Mouse (Mus musculus) embryonic facial prominence, embryonic 13.5 days (tissue): ENCODE data around the gene Abcf2. TPM values are rescaled to one million over a fixed set of nuclear protein-coding genes. Genes with fewer than 3 reads are reported as not detected.

Source experiments
- ATAC-seq: fragments of 200-750 bp; cut with Nextera tagmentation; 2 replicates; pipeline ENCODE4 v1.8.0; 2017; ENCODE audit warnings: low read depth; ENCODE audit not compliant: insufficient number of reproducible peaks, insufficient read depth, low FRiP score, low TSS enrichment
- H3K27ac ChIP-seq: fragments of 300-500 bp; sonication (generic); 2 replicates; pipeline ENCODE4 v1.5.1; 2015; ENCODE audit warnings: moderate library complexity, mild to moderate bottlenecking, inconsistent platforms
- H3K27me3 ChIP-seq: fragments of 300-500 bp; sonication (generic); 2 replicates; pipeline ENCODE4 v1.6.1; 2015; ENCODE audit warnings: mild to moderate bottlenecking, inconsistent platforms
- H3K36me3 ChIP-seq: fragments of 300-500 bp; sonication (generic); 2 replicates; pipeline ENCODE4 v1.6.1; 2015; ENCODE audit warnings: mild to moderate bottlenecking, inconsistent platforms
- H3K4me1 ChIP-seq: fragments of 300-500 bp; sonication (generic); 2 replicates; pipeline ENCODE4 v1.6.1; 2015; ENCODE audit warnings: inconsistent platforms
- H3K4me2 ChIP-seq: fragments of 300-500 bp; sonication (generic); 2 replicates; pipeline ENCODE4 v1.6.1; 2015; ENCODE audit warnings: moderate library complexity, mild to moderate bottlenecking, inconsistent platforms
- H3K4me3 ChIP-seq: fragments of 300-500 bp; sonication (generic); 2 replicates; pipeline ENCODE4 v1.5.1; 2015; ENCODE audit warnings: mild to moderate bottlenecking, inconsistent platforms
- H3K9ac ChIP-seq: fragments of 300-500 bp; sonication (generic); 2 replicates; pipeline ENCODE4 v1.6.1; 2015; ENCODE audit warnings: mild to moderate bottlenecking, inconsistent platforms
- H3K9me3 ChIP-seq: fragments of 300-500 bp; sonication (generic); 2 replicates; pipeline ENCODE4 v1.6.1; 2016; ENCODE audit warnings: inconsistent platforms
- WGBS: fragments of 180-500 bp; shearing (Covaris S2); methylation state at CpG from one replicate; pipeline ENCODE4 v1.1.7; 2015; ENCODE audit warnings: mixed read lengths; 5-methylcytosine and 5-hydroxymethylcytosine counted together
- polyA plus RNA-seq: library from polyadenylated mRNA; unstranded; fragments of >200 nt; fragmentation: Nextera tagmentation; extraction: Ambion mirVana; gene quantifications from 2 replicates; pipeline ENCODE4 v1.2.1, GENCODE M21; 2015

Gene Abcf2
- polyA plus RNA-seq, 1 experiment from 2014 or later: 115 TPM

- H3K4me3 ChIP-seq: no peak overlapping the region
- peaks cover 35% of the 10 kb centered on the region for H3K4me1 ChIP-seq
- WGBS: 77% methylated on average over 10 of the region's 10 CpGs
- H3K4me2 ChIP-seq: no peak overlapping the region
- H3K9me3 ChIP-seq: no peaks in the 10 kb centered on the region
- ATAC-seq: no peak
- H3K36me3 ChIP-seq: peaks cover 73% of the 10 kb centered on the region
- H3K27ac ChIP-seq: no peak overlapping the region
- no peak overlapping the region for H3K9ac ChIP-seq
- peaks cover 13% of the 10 kb centered on the region for H3K27me3 ChIP-seq
These were observed 16.0 kb upstream of the Abcf2 start for GRCm38 (mm10) chr5:24593230-24593629.

- Histone ChIP-seq H3K4me1 (peaks cover 36% of the 10 kb centered on the region), H3K9ac (0 out of 2 replicates have a peak overlapping the region, but pooled peaks have one; percentile 32), H3K27ac (no peak overlapping the region), H3K27me3 (peaks cover 13% of the 10 kb centered on the region), H3K9me3 (no peaks in the 10 kb centered on the region), H3K4me3 (no peak overlapping the region), H3K36me3 (peaks cover 75% of the 10 kb centered on the region), H3K4me2 (no peak overlapping the region)
- WGBS: 59% methylated on average over 21 of the region's 21 CpGs
- ATAC-seq: no peak
These were observed 15.3 kb upstream of the Abcf2 start for GRCm38 (mm10) chr5:24592471-24593160.

DNA sequence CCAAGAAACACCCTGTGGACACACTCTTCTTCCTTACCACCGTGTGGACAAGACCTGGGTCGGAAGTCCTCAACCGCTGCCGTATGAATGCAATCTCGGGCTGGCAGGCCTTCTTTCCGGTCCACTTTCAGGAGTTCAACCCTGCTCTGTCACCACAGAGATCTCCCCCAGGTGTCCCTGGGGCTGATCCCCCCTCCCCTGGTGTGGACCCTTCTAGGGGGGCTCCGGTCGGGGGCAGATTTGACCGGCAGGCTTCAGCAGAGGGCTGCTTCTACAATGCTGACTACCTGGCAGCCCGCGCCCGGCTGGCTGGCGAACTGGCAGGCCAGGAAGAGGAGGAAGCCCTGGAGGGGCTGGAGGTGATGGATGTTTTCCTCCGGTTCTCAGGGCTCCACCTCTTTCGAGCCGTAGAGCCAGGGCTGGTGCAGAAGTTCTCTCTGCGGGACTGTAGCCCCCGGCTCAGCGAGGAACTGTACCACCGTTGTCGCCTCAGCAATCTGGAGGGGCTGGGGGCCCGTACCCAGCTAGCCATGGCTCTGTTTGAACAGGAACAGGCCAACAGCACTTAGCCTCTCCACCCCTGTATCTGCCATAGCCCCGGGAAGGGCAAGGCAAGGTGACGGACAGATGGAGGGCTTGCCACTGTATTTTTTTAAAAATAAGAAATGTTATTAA, 14.7 kb upstream of the Abcf2 start:
- Histone ChIP-seq H3K4me3 (no peak overlapping the region), H3K4me1 (peaks cover 38% of the 10 kb centered on the region), H3K36me3 (peaks cover 75% of the 10 kb centered on the region), H3K9ac (peak overlapping the region; percentile 36; the same call in 1 of the 2 replicates), H3K27ac (no peak overlapping the region), H3K4me2 (no peak overlapping the region), H3K27me3 (peaks cover 13% of the 10 kb centered on the region), H3K9me3 (no peaks in the 10 kb centered on the region)
- WGBS: 57% methylated on average over 24 of the region's 24 CpGs
- ATAC-seq: no peak

- Histone ChIP-seq H3K4me2 (peak overlapping the region; percentile 14; the same call in 1 of the 2 replicates), H3K27ac (no peak overlapping the region; the same call in 1 of the 2 replicates), H3K36me3 (peaks cover 73% of the 10 kb centered on the region), H3K27me3 (peaks cover 13% of the 10 kb centered on the region), H3K9me3 (no peaks in the 10 kb centered on the region), H3K4me1 (peaks cover 33% of the 10 kb centered on the region), H3K9ac (peak overlapping the region; percentile 36; the same call in 1 of the 2 replicates), H3K4me3 (no peak overlapping the region)
- 29% methylated on average over 23 of the region's 23 CpGs for WGBS
- no peak for ATAC-seq
These were observed 14.0 kb upstream of the Abcf2 start for GRCm38 (mm10) chr5:24591268-24591721.

DNA sequence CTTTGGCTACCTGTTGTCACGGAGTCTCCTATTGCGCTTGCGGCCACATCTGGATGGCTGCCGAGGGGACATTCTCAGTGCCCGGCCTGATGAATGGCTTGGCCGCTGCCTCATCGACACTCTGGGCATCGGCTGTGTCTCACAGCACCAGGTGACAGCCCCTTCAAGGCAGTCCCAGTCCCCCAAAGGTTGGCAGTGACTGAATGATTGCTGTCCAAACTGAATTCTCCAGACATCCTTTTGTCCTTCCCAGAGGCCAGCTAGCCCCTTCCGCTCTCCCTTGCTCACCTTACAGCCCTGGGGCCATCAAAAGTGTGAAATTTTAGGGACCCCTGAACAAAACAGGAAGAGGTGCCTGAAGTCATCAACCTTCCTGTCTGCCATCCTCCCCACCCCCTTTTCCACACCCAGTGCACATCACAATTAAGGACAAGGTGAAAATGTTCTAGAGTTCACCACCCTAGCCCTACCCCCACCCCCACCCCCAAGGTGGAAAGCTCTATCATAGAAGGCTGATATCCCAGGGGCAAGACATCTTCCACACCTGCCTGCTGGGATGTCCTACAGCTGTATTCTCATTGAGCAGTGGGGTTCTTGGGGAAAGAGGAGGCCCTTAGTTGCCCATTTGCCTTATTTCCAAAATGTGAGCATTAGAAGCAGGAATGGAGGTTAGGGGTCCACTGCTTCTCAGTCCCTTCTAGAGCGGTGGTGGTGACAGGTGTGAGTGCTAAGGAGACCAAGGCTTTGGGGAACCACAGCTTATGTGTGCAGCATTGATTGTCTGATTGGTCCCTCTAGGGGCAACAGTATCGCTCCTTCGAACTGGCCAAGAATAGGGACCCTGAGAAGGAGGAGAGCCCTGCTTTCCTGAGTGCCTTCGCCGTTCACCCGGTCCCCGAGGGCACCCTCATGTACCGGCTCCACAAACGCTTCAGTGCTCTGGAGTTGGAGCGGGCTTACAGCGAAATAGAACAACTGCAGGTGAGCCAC, 12.5 kb upstream of the Abcf2 start:
- Histone ChIP-seq H3K9me3 (no peaks in the 10 kb centered on the region), H3K4me3 (no peak overlapping the region), H3K4me1 (peaks cover 39% of the 10 kb centered on the region), H3K4me2 (no peak overlapping the region), H3K27ac (no peak overlapping the region), H3K27me3 (peaks cover 13% of the 10 kb centered on the region), H3K36me3 (peaks cover 58% of the 10 kb centered on the region), H3K9ac (no peak overlapping the region)
- no peak for ATAC-seq
- 91% methylated on average over 20 of the region's 20 CpGs for WGBS

DNA sequence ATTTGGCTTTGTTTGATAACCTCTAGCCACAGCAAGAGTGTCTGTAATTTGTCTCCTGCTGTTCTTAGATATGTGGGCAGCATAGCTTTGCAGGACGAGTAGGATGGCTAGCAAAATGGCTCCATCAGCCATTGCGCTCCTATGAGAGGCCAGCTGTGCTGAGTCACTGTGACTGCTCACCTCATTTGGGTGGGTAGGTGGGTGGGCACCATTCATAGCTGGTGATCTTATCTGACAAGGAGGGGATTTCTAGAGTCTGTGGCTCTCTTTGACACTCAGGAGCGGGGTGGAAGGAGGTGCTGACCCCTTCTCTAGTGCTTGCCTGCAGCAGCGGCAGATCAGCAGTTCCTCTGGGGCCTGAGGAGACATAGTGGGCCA, 9.9 kb upstream of the Abcf2 start:
- Histone ChIP-seq H3K4me2 (peak overlapping the region; percentile 92), H3K27me3 (peaks cover 7% of the 10 kb centered on the region; the same call in 1 of the 2 replicates), H3K36me3 (peaks cover 32% of the 10 kb centered on the region), H3K27ac (peak overlapping the region; percentile 73), H3K9ac (peak overlapping the region; percentile 87), H3K4me1 (peaks cover 36% of the 10 kb centered on the region), H3K4me3 (peak overlapping the region; percentile 87), H3K9me3 (no peaks in the 10 kb centered on the region)
- ATAC-seq: no peak
- 24% methylated on average over 4 of the region's 4 CpGs for WGBS

GRCm38 (mm10) chr5:24586547-24587199, 9.4 kb upstream of the Abcf2 start, which contains the start of gene Chpf2:
Gene Chpf2, plus strand, starts transcription at chr5:24586741.
- peaks cover 26% of the 10 kb centered on the region for H3K36me3 ChIP-seq
- H3K27ac ChIP-seq: peak within 1 kb of the TSS; percentile 73
- peak within 1 kb of the TSS; percentile 87 for H3K9ac ChIP-seq
- no peaks in the 10 kb centered on the region for H3K9me3 ChIP-seq
- WGBS: under 1% methylated on average over 43 of the region's 43 CpGs
- ATAC-seq: peak; percentile 87
- peak within 1 kb of the TSS; percentile 92 for H3K4me2 ChIP-seq
- peaks cover 4% of the 10 kb centered on the region; the same call in 1 of the 2 replicates for H3K27me3 ChIP-seq
- peak within 1 kb of the TSS; percentile 87 for H3K4me3 ChIP-seq
- peaks cover 32% of the 10 kb centered on the region for H3K4me1 ChIP-seq

- H3K36me3 ChIP-seq: peaks cover 21% of the 10 kb centered on the region
- no peak for ATAC-seq
- peaks cover 27% of the 10 kb centered on the region for H3K4me1 ChIP-seq
- H3K27me3 ChIP-seq: no peaks in the 10 kb centered on the region
- H3K4me3 ChIP-seq: peak overlapping the region; percentile 87
- peak overlapping the region; percentile 87 for H3K9ac ChIP-seq
- no peaks in the 10 kb centered on the region for H3K9me3 ChIP-seq
- H3K4me2 ChIP-seq: peak overlapping the region; percentile 92
- no peak overlapping the region; the same call in 1 of the 2 replicates for H3K27ac ChIP-seq
- 8% methylated on average over 8 of the region's 8 CpGs for WGBS
These were observed 8.8 kb upstream of the Abcf2 start for GRCm38 (mm10) chr5:24586106-24586505.

GRCm38 (mm10) chr5:24578109-24578963, 1.1 kb upstream of the Abcf2 start:
- peak overlapping the region; percentile 78 for H3K27ac ChIP-seq

DNA sequence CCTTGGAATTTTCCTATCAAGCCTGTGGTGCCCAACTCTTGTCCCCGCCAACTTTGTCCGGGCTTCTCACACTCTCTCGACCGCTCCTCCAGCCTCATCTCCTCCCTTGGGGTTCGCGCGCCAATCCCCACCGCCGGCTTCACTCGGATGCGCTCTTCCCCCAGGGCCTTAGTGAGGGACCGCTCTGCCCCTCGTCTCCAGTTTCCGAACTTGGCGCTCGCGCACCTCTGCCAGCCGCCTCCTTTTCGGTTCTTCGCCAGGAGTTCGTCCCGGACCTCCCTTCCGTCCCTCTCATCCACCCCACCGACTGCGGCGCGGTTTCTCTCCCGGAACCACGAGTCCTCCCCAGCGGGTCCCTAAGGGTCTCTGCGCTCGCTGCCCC, 475 bp downstream of the Abcf2 start:
- Histone ChIP-seq H3K4me1 (peaks cover 14% of the 10 kb centered on the region), H3K9me3 (no peaks in the 10 kb centered on the region), H3K36me3 (peaks cover 35% of the 10 kb centered on the region), H3K4me2 (peak overlapping the region; percentile 81), H3K27ac (peak overlapping the region; percentile 69), H3K4me3 (peak overlapping the region; percentile 82), H3K27me3 (no peaks in the 10 kb centered on the region), H3K9ac (peak overlapping the region; percentile 88)
- under 1% methylated on average over 32 of the region's 32 CpGs for WGBS
- ATAC-seq: peak; percentile 6; the same call in 1 of the 2 replicates

More at GRCm38 (mm10) chr5:24578109-24578963, 1.1 kb upstream of the Abcf2 start:
- Histone ChIP-seq H3K9ac (peak overlapping the region; percentile 72), H3K9me3 (no peaks in the 10 kb centered on the region), H3K4me1 (peaks cover 14% of the 10 kb centered on the region), H3K27me3 (no peaks in the 10 kb centered on the region), H3K4me3 (peak overlapping the region; percentile 82), H3K4me2 (peak overlapping the region; percentile 61), H3K36me3 (peaks cover 20% of the 10 kb centered on the region)
- WGBS: 71% methylated on average over 6 of the region's 6 CpGs
- ATAC-seq: no peak
